Mouse (Mus musculus) megakaryocyte progenitor cell, adult 5-6 weeks (primary cell): ENCODE measurements around the gene Nmur2. TPM values are rescaled to one million over a fixed set of nuclear protein-coding genes. Genes with fewer than 3 reads are reported as not detected.

Experiments
- ATAC-seq: replicated peaks from 2 replicates; pipeline ENCODE4 v1.8.0; 2016; ENCODE audit warnings: mild to moderate bottlenecking, moderate TSS enrichment, inconsistent platforms; ENCODE audit not compliant: poor library complexity
- total RNA-seq, 2 experiments: library from RNA; stranded (forward) in 1 of 2; stranded (reverse) in 1 of 2; fragments of 157-497, 149-512 nt in 1 of 2; fragments of 200-1000 nt in 1 of 2; gene quantifications; 2 replicates each; pipeline versions ENCODE4 v1.2.3 to v1.2.4; 2015 to 2017

The Nmur2 gene
- total RNA-seq (2015) = not detected in 2 replicates
- total RNA-seq (2017) = not detected in 2 replicates

DNA sequence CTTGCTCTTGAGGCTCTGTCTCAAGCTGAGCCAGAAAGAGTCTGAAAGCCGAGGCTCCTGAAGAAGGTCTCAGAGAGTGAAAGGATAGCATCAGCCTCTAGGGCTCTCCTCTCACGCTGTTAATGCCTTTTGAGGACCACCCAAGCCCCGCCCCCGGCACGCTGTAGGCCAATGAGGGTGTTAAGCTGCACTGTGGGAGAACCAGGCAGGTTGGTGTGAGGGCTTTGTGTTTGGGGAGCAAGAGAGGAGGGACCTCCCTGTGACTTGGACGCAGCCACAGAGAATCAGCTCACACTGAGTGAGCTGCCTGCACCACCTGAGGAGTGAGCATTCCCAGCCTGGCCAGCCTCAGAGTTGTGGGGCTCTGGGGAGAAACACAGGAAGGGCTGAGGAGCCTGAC is at the start of gene Nmur2:
Nmur2 (minus strand) TSS at position 94 of the 400 bp plus-strand sequence.
- ATAC-seq = no peak

DNA sequence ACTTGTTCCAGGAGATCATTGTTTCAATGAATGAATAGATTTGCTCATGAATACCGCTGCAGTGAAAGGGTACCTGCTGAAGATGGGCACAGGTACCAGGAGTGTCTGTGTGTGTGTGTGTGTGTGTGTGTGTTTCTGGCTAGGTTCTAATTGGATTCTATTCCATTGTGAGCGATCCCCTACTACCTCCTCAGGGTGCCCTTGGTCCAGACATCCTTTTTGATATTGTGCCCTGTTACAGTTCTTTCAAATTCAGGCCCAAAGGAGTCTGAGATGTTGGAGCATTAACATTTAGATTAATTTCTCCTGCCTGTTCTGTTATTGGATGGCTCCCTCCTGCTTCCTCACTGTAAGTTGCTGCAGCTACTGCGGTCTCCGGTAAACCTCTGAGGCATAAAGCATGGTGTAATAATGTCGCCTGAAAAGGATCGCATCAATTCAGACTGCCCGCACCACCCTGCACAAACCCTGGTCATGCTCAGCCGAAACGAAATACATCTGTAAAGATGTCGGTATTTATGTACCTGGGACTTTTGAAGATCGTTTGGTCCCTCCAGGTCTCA is 48.4 kb upstream of the Nmur2 start:
- ATAC-seq = no peak

DNA sequence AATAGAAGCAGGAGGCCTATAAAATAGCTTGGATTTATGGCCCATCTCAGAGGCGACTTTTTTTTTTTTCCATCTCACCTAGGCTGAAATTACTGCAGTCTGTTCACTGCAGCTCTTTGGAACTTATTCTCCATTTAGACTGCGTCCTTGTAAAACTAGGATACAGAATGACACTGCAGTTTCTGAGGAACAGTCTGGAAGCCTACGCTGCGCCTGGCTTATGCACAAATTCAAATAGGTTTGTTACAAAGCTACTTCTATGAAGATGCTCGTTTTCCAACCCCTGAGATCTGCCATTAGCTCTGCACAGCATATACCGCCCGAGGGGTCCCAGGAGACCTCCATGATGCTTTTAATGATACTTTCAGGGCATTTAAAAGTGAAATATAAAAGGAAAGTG is 31.3 kb upstream of the Nmur2 start:
- ATAC-seq = no peak

DNA sequence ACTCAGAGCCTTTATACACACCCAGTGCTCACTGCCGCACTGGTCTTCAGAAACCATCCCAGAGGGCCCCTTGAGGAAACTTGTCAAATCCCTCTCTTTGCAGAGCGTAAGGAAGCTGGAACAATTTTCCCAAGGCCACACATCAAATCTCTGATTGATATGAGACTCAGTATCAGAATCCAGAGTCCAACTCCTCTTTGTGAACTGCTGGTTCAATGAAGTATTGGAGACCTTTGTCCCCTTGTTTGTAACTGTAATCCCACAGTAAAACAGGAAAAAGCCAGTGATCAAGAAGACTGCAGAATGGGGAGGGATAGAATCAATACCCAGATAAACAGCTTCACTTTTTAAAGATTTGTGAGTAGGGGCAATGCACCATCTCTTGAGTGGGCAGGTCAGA is 28.8 kb upstream of the Nmur2 start:
- no peak for ATAC-seq

DNA sequence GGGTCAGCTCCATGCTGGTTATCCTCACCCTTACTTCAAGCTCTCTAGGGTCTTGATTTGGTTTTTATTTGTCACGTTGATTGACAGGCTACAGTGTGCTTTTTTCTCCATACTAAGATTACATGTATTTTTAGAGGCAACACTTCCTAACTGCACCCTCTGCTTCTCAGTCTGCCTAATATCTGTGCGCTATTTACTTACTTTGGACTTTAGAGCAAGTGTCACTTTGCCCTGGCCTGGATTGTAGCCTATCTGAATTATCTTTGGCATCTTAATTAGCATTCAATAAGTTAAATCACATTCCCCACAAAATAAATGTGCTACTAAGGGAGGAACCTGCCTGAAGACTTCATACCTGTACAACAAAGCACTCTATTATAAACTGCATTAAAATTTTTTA is 24.3 kb upstream of the Nmur2 start:
- ATAC-seq = no peak

DNA sequence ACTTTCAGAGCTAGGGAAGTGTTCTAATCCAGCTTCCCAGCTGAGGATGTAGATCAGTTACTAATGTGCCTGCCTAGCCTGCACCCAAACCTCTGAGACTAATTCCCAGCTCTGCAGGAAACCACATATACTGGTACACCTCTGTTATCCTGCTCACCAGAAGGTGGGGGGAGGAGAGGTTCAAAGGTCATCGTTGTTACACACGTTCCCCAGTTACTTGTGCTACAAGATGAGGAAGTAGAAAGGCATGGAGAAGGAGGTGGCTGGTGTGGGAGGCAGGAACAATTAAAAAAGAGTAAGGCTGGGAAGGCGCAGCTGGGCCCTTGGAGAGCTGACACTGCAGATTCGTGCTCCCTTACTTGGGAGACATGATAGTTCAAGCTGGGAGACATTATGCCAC is 23.8 kb upstream of the Nmur2 start:
- ATAC-seq = peak; percentile 26; the same call in 1 of the 2 replicates

DNA sequence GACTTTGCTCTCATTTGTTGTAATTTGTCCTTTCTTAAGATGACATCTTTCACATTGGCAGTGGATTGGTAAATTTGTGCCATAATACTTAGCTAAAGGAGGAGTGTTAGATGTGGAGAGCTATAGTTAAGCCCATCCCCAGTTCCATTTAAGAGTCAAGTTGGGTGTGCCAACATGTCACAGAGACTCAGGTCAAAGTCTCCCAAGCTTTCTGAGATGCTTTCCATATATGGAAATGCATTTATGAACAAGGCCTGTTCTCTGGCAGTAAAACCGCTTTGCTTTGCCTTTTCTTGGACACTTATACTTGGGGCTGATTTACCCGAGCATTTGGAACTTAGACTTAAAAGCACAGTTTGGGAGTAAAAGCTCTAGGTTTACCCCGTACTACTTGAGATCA is 18.4 kb upstream of the Nmur2 start:
- ATAC-seq = no peak

DNA sequence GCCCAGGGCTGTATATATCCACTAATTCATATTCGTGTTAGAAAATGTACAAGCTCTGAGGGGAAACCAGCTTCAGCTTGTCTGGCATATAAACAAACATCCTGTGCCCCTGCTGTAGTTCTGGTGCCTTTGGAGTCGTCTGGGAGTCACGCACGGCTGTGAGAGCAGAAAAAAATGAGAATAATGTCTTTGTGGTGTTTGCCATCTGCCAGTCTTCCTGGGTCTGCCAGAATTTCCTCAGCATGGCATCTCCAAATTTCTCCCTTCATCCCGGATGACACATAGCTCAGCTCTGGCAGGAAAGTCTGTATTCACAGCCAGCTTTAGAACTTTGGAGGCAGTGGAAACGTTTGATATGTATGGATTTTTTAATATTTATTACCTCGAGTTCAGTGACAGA is 13.6 kb upstream of the Nmur2 start:
- no peak for ATAC-seq

DNA sequence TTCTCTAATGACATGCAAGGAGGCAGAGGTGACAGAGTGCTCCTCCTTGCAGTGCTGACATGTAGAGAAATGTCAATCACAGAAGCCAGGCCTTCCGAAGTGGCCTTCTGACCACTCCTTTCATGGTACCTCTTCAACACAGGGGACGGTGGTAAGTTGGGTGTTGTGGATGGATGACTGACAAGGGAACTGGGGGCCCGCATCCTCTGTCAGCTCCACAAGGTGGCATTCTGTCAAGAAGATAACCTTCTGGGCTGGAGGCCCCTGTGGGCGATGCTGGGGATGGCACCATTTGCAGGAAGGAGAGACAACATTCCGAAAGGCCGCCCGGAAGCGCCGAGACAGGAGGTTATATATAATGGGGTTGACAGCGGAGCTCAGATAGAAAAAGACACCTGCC is 14.0 kb downstream of the Nmur2 start:
- ATAC-seq = no peak

DNA sequence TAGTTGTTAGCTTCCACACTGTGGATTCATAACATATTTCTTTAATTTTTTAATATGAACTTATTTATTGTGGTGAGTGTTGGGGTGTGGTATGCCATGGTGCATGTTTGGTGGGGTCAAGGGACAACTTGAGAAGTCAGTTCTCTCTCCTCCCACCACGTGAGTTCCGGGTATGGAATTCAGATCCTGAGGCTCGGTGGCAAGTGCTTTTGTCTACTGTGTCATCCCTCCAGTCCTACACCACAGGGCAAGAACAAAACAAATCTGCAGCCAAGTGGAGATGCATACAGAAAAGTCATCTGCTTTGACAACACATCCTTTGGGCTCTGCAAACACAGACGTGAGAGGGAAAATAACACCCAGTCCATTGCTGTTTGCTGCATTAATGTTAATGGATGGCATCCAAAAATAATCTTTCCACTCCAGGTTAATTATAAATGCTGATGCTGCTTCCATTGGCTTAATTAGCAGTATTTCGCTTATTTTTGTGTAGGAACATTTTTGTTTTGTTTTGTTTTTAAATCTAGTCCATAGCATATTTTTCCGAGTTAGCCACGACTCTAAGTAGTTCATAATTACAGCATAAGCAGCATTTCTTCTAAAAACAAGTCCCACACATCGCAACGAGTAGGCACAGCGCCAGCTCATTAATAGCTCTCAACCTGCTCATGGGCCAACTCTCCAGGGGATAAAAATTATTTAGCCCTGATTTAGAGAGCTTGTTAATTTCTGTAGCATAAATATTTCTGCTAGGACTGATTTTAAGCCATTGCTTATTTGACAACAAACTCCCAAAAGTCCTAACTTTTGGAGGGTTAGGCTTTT is 14.9 kb downstream of the Nmur2 start:
- ATAC-seq = no peak

DNA sequence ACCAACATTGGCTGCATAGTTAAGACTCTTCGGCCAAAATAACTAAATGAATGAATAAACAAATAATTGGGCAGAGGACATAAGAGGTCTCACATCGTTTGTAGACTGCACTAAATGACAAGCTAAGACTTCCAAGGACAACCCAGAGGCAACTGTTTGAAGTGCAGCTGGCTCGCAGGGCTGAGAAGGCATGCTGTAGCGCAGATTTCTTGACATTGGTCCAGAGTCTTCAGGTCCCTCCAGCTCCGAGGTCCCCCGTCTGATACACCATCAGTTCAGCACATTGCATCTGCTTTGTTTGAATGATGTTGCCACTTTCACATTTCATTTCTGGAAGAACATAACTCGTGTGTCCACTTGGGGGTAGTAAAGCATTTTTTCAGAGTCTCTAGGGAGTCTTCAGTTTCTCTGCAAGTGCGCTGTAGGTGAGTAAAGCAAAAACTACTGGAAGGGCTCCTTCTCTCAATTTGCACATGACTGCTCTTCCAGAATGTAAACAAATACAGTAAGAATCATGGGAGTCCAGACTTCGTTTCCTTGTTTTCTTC is 27.2 kb downstream of the Nmur2 start:
- no peak for ATAC-seq

DNA sequence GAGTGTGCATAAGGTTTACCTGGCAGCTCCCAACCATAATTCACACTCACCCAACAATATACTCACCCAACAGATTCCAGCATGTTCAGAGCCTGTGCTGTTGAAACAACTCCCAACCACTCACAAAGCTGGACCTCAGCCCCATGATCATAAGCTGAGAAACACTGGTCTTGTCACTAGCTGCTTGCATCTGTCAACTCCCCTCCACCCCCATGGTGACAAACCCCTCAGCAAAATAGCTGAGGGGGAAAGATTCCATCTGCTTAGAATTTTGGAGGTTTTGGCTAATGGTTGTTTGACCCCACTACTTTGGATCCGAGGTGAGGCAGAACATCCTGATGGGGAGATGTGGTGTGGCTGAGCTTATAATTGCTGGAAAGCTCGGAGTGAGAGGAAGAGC is 28.4 kb downstream of the Nmur2 start:
- no peak for ATAC-seq

DNA sequence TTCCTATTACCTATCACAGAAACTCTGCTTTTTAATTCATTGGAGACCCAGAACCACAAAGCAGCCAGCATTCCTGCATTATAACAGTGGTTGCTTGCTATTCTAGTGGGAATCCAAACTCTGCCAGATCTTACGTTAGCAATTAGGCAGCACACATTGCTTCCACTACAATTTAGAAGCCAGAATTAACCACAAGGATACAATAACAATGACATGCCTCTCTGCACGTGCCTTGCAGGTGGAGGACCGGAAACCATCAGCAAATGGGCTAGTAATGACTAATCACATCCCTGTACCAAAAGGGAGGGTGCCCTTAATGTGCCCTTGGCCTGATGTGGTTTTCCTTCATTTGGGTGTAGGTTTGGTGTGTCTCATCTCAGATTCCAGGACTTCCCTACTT is 32.5 kb downstream of the Nmur2 start:
- ATAC-seq = no peak

DNA sequence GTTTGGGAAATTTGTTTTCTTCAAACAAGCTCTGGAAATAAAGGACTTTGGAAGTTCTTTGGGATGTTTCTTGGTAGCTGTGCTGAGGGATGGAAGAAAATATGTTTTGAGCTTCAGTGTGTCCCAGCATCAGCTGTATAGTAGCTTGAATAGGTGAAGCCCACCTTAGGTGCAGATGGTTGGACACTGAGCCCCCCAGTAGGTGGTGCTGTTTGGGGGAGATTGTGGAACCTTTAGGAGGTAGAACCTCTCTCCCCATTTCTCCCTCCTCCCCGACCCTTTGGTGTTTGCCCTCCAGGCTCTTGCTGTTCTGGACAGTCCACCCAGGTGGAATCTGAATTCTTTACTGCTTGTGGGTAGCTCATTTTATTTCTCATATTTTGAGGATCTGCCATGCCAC is 48.0 kb downstream of the Nmur2 start:
- ATAC-seq = no peak

DNA sequence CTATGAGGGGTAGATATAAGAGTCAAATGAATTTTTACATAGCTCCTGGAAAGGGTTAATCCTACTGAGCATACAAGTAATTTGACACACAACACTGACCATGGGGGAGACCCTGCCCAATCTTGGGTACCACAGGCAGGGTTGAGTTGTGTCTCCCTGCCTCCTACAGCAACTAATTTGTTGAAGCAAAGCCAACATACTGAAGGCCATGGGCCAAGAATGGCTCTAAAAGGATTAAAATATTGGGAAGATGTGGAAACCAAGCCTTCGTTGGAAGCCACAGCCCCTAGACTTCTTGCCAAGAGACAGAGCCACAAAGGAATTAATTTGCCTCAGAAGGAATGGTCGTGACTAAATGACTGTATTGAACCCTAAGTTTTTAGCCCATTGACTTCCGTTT is 48.7 kb downstream of the Nmur2 start:
- no peak for ATAC-seq

DNA sequence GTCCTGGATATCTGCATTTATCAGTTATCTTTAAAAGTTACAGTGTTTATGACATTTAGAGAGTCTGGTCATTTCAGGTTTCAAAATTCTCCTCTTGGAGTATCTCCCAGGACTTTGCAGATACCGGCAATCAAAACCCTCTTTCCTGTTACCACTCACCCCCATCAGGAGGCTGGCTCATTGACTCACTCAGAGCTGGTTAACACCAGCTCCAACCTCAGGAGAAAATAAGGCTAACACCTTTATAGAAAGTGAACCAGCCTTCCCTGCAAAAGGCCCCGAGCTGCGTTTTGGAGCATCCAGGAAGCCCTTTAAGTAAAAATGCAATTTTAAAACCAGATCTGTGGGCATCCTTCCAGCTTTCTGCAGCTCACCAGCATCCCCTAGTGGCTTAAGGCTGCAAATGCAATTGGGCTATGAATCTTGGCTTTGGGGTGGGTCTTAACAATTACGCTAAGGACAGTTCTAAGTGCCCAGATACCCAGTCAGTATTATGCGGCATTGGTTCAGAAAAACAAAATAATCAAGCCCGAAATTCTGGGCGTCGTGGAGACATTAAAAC is 49.2 kb downstream of the Nmur2 start:
- ATAC-seq = peak; percentile 57

DNA sequence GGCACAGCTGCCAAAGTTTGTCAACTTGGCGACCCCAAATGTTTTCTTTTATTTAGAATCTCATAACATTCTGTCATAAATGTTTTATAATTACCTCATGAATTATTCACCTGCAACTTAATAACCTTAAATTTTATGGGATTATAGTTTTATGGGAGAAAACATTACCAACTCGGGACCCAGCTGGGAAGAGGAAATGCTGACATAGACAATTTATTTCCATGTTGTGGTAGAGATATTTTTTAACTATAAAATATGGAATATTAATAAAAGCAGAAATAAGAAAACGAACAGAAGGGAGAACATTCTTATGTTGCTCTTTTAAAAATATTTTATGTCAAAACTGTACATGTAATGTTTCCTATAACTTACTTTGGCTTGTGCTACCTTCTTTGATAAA is 56.2 kb downstream of the Nmur2 start:
- ATAC-seq = no peak

DNA sequence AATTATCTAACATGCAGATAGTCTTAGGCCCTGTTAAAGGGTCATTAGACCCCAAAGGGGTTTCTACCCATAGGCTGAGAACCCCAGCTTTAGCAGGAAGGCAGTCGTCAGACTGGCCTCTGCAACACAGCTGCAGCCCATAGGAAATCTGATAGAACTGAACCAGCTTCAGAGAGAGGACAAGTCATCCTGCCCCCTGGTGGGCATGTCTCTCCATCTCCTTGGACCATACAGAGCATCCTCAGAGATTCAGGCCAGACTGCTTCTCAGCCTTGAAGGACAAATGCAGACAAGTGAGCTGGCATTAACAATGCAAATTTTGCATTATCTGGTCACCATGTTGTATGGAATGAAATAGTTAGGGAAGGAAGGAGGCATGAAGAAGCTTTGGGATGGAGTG is 59.2 kb downstream of the Nmur2 start:
- no peak; the same call in 1 of the 2 replicates for ATAC-seq

DNA sequence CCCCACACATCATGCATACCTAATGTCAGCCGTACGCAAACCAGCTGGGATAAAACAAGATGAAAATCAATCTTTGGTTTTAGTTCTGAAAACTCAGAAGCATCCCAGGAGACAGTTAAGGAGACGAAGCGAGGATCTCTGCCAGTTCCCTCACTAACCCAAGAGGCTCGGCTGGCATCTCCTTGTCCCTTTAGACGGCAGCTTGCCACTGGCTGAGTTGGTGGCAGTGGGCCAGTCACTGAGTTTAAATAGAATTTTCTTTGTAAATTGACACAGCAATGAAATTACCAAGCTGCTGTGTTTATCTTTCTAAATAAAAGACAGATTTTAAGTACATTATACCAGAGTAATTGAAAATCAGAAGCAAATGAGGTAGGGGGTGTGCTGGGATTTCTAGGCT is 62.7 kb downstream of the Nmur2 start:
- ATAC-seq = no peak
